Mouse (Mus musculus): ENCODE measurements around the gene Gm44579. TPM values are rescaled to one million over a fixed set of nuclear protein-coding genes. Genes with fewer than 3 reads are reported as not detected.

Gene Gm44579
- polyA plus RNA-seq, 1 experiment from 2014 or later, result not detected

DNA sequence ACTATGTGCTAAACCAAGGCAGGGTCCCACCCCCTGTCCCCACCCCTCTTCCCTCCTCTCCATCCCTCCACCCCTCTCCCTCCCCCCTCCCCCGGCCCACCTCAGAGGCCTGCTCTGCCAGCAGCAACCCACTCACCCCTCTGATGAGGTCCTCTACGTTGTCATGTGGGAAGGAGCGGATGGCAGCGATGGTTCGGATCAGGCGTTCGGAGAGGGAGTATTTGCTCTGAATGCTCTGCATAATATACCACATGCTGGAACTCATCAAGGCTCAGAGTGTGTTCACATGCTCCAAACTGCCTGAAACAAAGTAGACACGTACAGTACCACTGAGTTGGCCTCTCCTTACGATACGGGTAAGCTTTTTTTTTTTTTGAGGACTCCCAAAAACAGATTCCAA lies 78.3 kb downstream of the Gm44579 start:
- peaks cover 19% of the 10 kb centered on the region for H3K4me1 ChIP-seq (replicated peaks)
- DNase-seq (ENCODE audit: low spot score), result no peak
- H3K36me3 ChIP-seq, result peaks cover 50% of the 10 kb centered on the region
- 81% methylated on average over 10 of the region's 10 CpGs for WGBS
- H3K27me3 ChIP-seq (ENCODE audit: insufficient read depth, poor library complexity, severe bottlenecking), result no peaks in the 10 kb centered on the region
- H3K27ac ChIP-seq, result no peak overlapping the region
- H3K4me3 ChIP-seq, result no peak overlapping the region
- no peaks in the 10 kb centered on the region for H3K9me3 ChIP-seq

DNA sequence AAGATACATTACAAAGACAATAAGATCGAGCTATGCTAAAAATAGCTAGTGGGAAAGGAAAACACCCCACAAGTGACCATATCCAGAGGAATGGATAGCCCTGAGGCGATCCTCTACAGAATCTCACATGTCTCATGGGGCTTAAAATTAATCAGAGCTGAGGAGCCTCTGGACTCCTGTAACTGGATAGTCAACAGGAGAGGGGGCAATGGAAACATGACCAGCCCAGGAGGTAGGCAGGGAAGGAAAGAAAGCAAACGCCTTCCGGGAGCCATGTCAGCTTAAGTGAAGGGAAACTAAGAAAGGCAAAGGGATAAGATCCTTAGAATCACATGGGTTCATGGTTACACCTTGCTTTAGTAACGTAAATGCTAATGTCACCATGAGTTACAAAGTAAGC lies 80.0 kb downstream of the Gm44579 start:
- no peak for DNase-seq (ENCODE audit: low spot score)
- Histone ChIP-seq H3K4me3 (no peak overlapping the region), H3K36me3 (peaks cover 67% of the 10 kb centered on the region), H3K9me3 (no peaks in the 10 kb centered on the region), H3K27me3 (ENCODE audit: insufficient read depth, poor library complexity, severe bottlenecking) (no peaks in the 10 kb centered on the region), H3K27ac (no peak overlapping the region), H3K4me1 (replicated peaks) (peaks cover 15% of the 10 kb centered on the region)
- WGBS, result 93% methylated on average over 5 of the region's 5 CpGs

DNA sequence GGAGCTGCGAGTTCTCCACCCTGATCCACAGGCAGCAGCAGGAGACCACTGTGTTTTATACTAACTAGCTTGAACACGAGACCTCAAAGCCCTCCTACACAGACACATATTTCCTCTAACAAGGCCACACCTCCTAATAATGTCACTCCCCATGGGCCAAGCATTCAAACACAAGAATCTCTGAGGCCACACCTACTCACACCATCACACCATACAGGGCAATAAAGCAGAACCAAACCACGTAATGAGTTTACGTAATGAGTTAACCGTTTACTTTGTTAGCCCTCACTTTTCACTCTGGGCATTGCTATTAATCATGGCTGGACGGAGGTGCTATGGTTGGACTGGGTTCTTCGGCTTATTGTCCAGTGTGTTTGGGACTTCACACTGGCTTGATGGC lies 81.0 kb downstream of the Gm44579 start:
- 92% methylated on average over 7 of the region's 7 CpGs for WGBS
- Histone ChIP-seq H3K4me3 (no peak overlapping the region), H3K27me3 (ENCODE audit: insufficient read depth, poor library complexity, severe bottlenecking) (no peaks in the 10 kb centered on the region), H3K36me3 (peaks cover 77% of the 10 kb centered on the region), H3K27ac (no peak overlapping the region), H3K4me1 (replicated peaks) (peaks cover 7% of the 10 kb centered on the region), H3K9me3 (no peaks in the 10 kb centered on the region)
- DNase-seq (ENCODE audit: low spot score), result no peak

DNA sequence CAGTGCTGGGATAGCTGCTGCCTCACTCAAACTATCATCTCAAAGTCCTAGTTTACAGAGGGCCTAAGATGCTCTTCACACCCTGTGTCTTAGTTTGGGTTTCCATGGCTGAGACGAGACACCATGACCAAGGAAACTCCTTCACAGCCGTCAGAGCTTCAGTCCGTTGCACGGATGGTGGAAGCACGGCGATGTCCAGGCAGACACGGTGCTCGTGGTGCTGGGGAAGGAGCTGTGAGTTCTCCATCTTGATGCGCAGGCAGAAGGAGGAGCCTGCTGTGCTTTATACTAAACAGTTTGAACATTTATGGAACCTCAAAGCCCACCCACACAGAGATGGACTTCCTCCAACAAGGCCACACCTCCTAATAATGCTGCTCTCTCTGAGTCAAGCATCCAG lies 83.9 kb downstream of the Gm44579 start:
- H3K27me3 ChIP-seq (ENCODE audit: insufficient read depth, poor library complexity, severe bottlenecking), result no peaks in the 10 kb centered on the region
- H3K36me3 ChIP-seq, result peaks cover 98% of the 10 kb centered on the region
- no peak for DNase-seq (ENCODE audit: low spot score)
- H3K9me3 ChIP-seq, result no peaks in the 10 kb centered on the region
- H3K4me3 ChIP-seq, result no peak overlapping the region
- no peak overlapping the region for H3K27ac ChIP-seq
- 92% methylated on average over 9 of the region's 9 CpGs for WGBS
- no peaks in the 10 kb centered on the region for H3K4me1 ChIP-seq (replicated peaks)

Other genes with a start within 250 kb of the Gm44579 start
- gene Col2a1, start 216.3 kb downstream of the Gm44579 start, polyA plus RNA-seq (2016; fragmentation: Nextera tagmentation; extraction: Ambion mirVana), result 196 and 224 TPM in 2 replicates
- 33.0 and 37.9 TPM in 2 replicates for gene Pfkm, start 128.4 kb downstream of the Gm44579 start, polyA plus RNA-seq (2016; fragmentation: Nextera tagmentation; extraction: Ambion mirVana)
- gene Senp1, start 127.2 kb downstream of the Gm44579 start, polyA plus RNA-seq (2016; fragmentation: Nextera tagmentation; extraction: Ambion mirVana), result 36.5 and 44.1 TPM in 2 replicates
- gene Asb8, start 55.4 kb downstream of the Gm44579 start, polyA plus RNA-seq (2016; fragmentation: Nextera tagmentation; extraction: Ambion mirVana), result 39.4 and 48.8 TPM in 2 replicates
- 5.9 and 12.2 TPM in 2 replicates for gene Ccdc184, start 53.8 kb downstream of the Gm44579 start, polyA plus RNA-seq (2016; fragmentation: Nextera tagmentation; extraction: Ambion mirVana)
- not detected in 2 replicates for gene Olfr288, start 25.4 kb downstream of the Gm44579 start, polyA plus RNA-seq (2016; fragmentation: Nextera tagmentation; extraction: Ambion mirVana)
- not detected in 2 replicates for gene Olfr287, start 79 bp upstream of the Gm44579 start, polyA plus RNA-seq (2016; fragmentation: Nextera tagmentation; extraction: Ambion mirVana)
- not detected in 2 replicates for gene Olfr286, start 13.5 kb upstream of the Gm44579 start, polyA plus RNA-seq (2016; fragmentation: Nextera tagmentation; extraction: Ambion mirVana)
- gene H1fnt, start 36.3 kb upstream of the Gm44579 start, polyA plus RNA-seq (2016; fragmentation: Nextera tagmentation; extraction: Ambion mirVana), result not detected in 2 replicates
- 0.66 and 1.3 TPM in 2 replicates for gene Zfp641, start 75.2 kb upstream of the Gm44579 start, polyA plus RNA-seq (2016; fragmentation: Nextera tagmentation; extraction: Ambion mirVana)
- gene Olfr285, start 96.4 kb upstream of the Gm44579 start, polyA plus RNA-seq (2016; fragmentation: Nextera tagmentation; extraction: Ambion mirVana), result not detected in 2 replicates
- not detected in 2 replicates for gene Olfr284, start 120.0 kb upstream of the Gm44579 start, polyA plus RNA-seq (2016; fragmentation: Nextera tagmentation; extraction: Ambion mirVana)
- gene Olfr283, start 160.0 kb upstream of the Gm44579 start, polyA plus RNA-seq (2016; fragmentation: Nextera tagmentation; extraction: Ambion mirVana), result not detected in 2 replicates
- gene Olfr282, start 210.2 kb upstream of the Gm44579 start, polyA plus RNA-seq (2016; fragmentation: Nextera tagmentation; extraction: Ambion mirVana), result not detected in 2 replicates
- gene Olfr281, start 231.6 kb upstream of the Gm44579 start, polyA plus RNA-seq (2016; fragmentation: Nextera tagmentation; extraction: Ambion mirVana), result not detected in 2 replicates
- not detected in 2 replicates for gene OR5BS1P, start 248.9 kb upstream of the Gm44579 start, polyA plus RNA-seq (2016; fragmentation: Nextera tagmentation; extraction: Ambion mirVana)

Data from hindbrain, embryonic 10.5 days (tissue).